Mouse (Mus musculus) lung, postnatal 25 days (tissue): ENCODE results near the gene Trim24.
A peak's percentile ranks its signal among the peaks of the same experiment; 100 is the strongest.

Source experiments
- DNase-seq: peaks from one replicate; pipeline ENCODE4 v3.0.0; 2022; ENCODE audit warnings: low spot score

Gene Trim24

GRCm38 (mm10) chr6:37863961-37864730, 6.5 kb upstream of the Trim24 start:
- DNase-seq: no peak

GRCm38 (mm10) chr6:37871137-37871851, 683 bp downstream of the Trim24 start:
- DNase-seq: peak; percentile 39

GRCm38 (mm10) chr6:37872861-37873260, 2.2 kb downstream of the Trim24 start:
- DNase-seq: no peak

GRCm38 (mm10) chr6:37873731-37874130, 3.1 kb downstream of the Trim24 start:
- DNase-seq: no peak

GRCm38 (mm10) chr6:37878206-37878605, 7.6 kb downstream of the Trim24 start:
- no peak for DNase-seq

- no peak for DNase-seq
These were observed 10.0 kb downstream of the Trim24 start for GRCm38 (mm10) chr6:37880586-37880985.

- no peak for DNase-seq
These were observed 23.0 kb downstream of the Trim24 start for GRCm38 (mm10) chr6:37893586-37893985.

- peak; percentile 55 for DNase-seq
These were observed 25.2 kb downstream of the Trim24 start for GRCm38 (mm10) chr6:37895646-37896435.

GRCm38 (mm10) chr6:37900221-37900620, 29.6 kb downstream of the Trim24 start:
- DNase-seq: no peak

- DNase-seq: no peak
These were observed 31.2 kb downstream of the Trim24 start for GRCm38 (mm10) chr6:37901791-37902190.

- no peak for DNase-seq
These were observed 33.2 kb downstream of the Trim24 start for GRCm38 (mm10) chr6:37903810-37904209.

- no peak for DNase-seq
These were observed 42.9 kb downstream of the Trim24 start for GRCm38 (mm10) chr6:37913525-37913924.

- DNase-seq: no peak
These were observed 54.5 kb downstream of the Trim24 start for GRCm38 (mm10) chr6:37925104-37925503.

GRCm38 (mm10) chr6:37926751-37927150, 56.1 kb downstream of the Trim24 start:
- no peak for DNase-seq

GRCm38 (mm10) chr6:37936498-37936897, 65.9 kb downstream of the Trim24 start:
- DNase-seq: no peak

- DNase-seq: no peak
These were observed 80.7 kb downstream of the Trim24 start for GRCm38 (mm10) chr6:37951306-37951705.

- DNase-seq: no peak
These were observed 96.8 kb downstream of the Trim24 start for GRCm38 (mm10) chr6:37967386-37967785.

GRCm38 (mm10) chr6:38007459-38007858, 136.8 kb downstream of the Trim24 start:
- DNase-seq: peak; percentile 62

GRCm38 (mm10) chr6:38012829-38013228, 142.2 kb downstream of the Trim24 start:
- DNase-seq: no peak
